Mouse (Mus musculus): Measurements from ENCODE around the gene Arl14.
"Not testable (repeated sequence)": the region's sequence is repeated elsewhere in the genome, so short reads cannot be mapped to it uniquely, and the experiment has no call there.

The Arl14 gene

GRCm38 (mm10) chr3:69213465-69213864, 8.8 kb upstream of the Arl14 start:
- DNase-seq (ENCODE audit: low spot score in 2 of 2) = no peak

GRCm38 (mm10) chr3:69214566-69214965, 7.7 kb upstream of the Arl14 start:
- DNase-seq (ENCODE audit: low spot score in 2 of 2) = no peak

GRCm38 (mm10) chr3:69222502-69222900, 282 bp downstream of the Arl14 start:
- DNase-seq (ENCODE audit: low spot score in 2 of 2) = no peak

- no peak for DNase-seq (ENCODE audit: low spot score in 2 of 2)
Measured at GRCm38 (mm10) chr3:69222987-69223386, 768 bp downstream of the Arl14 start.

- DNase-seq (ENCODE audit: low spot score in 2 of 2) = no peak
Measured at GRCm38 (mm10) chr3:69223666-69224065, 1.4 kb downstream of the Arl14 start.

GRCm38 (mm10) chr3:69225019-69225418, 2.8 kb downstream of the Arl14 start:
- no peak for DNase-seq (ENCODE audit: low spot score in 2 of 2)

- DNase-seq (ENCODE audit: low spot score in 2 of 2) = no peak
Measured at GRCm38 (mm10) chr3:69226496-69226895, 4.3 kb downstream of the Arl14 start.

- DNase-seq (ENCODE audit: low spot score in 2 of 2) = no peak
Measured at GRCm38 (mm10) chr3:69228002-69228401, 5.8 kb downstream of the Arl14 start.

GRCm38 (mm10) chr3:69231522-69232138, 9.4 kb downstream of the Arl14 start:
- no peak for DNase-seq (ENCODE audit: low spot score in 2 of 2)

GRCm38 (mm10) chr3:69233552-69234189, 11.5 kb downstream of the Arl14 start:
- not testable (repeated sequence) for DNase-seq (ENCODE audit: low spot score in 2 of 2)

- no peak for DNase-seq (ENCODE audit: low spot score in 2 of 2)
Measured at GRCm38 (mm10) chr3:69234525-69234924, 12.3 kb downstream of the Arl14 start.

- DNase-seq (ENCODE audit: low spot score in 2 of 2) = no peak
Measured at GRCm38 (mm10) chr3:69235806-69236205, 13.6 kb downstream of the Arl14 start.

- no peak for DNase-seq (ENCODE audit: low spot score in 2 of 2)
Measured at GRCm38 (mm10) chr3:69236491-69236890, 14.3 kb downstream of the Arl14 start.

- peak; percentile 16 to 62 for DNase-seq (ENCODE audit: low spot score in 2 of 2)
Measured at GRCm38 (mm10) chr3:69238141-69238851, 16.1 kb downstream of the Arl14 start.

GRCm38 (mm10) chr3:69239246-69239645, 17.0 kb downstream of the Arl14 start:
- DNase-seq (ENCODE audit: low spot score in 2 of 2) = no peak

GRCm38 (mm10) chr3:69241020-69241419, 18.8 kb downstream of the Arl14 start:
- no peak for DNase-seq (ENCODE audit: low spot score in 2 of 2)

- no peak for DNase-seq (ENCODE audit: low spot score in 2 of 2)
Measured at GRCm38 (mm10) chr3:69253096-69253866, 31.1 kb downstream of the Arl14 start.

- no peak for DNase-seq (ENCODE audit: low spot score in 2 of 2)
Measured at GRCm38 (mm10) chr3:69254676-69255075, 32.5 kb downstream of the Arl14 start.

- peak in 1 of 2 experiments; percentile 31 for DNase-seq (ENCODE audit: low spot score in 2 of 2)
Measured at GRCm38 (mm10) chr3:69257049-69257699, 35.0 kb downstream of the Arl14 start.

GRCm38 (mm10) chr3:69263010-69263643, 40.9 kb downstream of the Arl14 start:
- no peak for DNase-seq (ENCODE audit: low spot score in 2 of 2)

GRCm38 (mm10) chr3:69264299-69264698, 42.1 kb downstream of the Arl14 start:
- not testable (repeated sequence) for DNase-seq (ENCODE audit: low spot score in 2 of 2)
